Mouse (Mus musculus) brain, adult 2 months (tissue): Measurements from ENCODE around the gene Aimp2.

Source experiments
- DNase-seq: peaks from one replicate; pipeline ENCODE4 v3.0.0; 2011; ENCODE audit warnings: low read depth, low spot score

The Aimp2 gene

DNA sequence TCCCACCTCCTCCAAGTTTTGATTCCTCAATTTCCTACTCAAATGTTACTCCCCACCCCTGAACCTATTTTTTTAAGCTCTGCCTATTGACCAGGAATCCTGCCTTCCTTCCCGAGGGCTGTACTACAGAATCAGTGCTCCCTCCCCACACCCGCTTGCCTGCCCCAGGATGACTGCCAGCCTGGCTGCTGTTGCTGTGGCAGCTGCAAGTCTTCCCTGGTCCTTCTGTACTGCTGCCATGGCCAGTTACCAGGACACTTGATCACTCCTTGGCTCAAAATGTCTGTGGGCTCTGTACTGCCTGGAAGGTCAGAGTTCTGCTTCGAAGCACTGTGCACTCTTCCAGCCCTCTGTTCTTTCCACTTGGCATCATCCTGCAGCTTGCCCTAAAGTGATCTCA lies 7.5 kb downstream of the Aimp2 start:
- DNase-seq: peak; percentile 16

GRCm38 (mm10) chr5:143897635-143898330 lies 11.9 kb downstream of the Aimp2 start, which contains the start of gene Ankrd61:
Gene Ankrd61 (minus strand): TSS chr5:143897685.
- no peak for DNase-seq

- no peak for DNase-seq
These were observed 16.3 kb downstream of the Aimp2 start for GRCm38 (mm10) chr5:143893396-143893795.

GRCm38 (mm10) chr5:143892255-143892886 lies 17.3 kb downstream of the Aimp2 start:
- peak; percentile 51 for DNase-seq

DNA sequence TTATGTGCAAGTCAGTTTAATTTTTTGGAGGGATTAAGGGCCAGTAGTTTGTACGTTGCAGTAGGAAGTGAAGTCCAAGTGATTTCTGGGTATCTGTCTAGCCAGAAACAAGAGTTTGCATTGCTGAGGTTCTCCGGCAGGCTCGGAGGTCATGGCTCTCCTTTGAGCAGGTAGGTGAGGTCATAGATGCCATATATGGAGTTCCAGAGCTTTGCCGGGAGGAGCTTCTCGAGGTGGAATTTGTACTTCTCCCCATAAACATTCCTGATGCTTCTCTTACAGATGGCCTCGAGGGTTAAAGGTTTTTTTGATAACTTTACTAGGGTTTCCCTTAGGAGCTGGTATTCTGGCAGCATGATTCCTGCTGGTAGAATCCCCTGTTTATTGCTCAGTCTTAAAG lies 18.9 kb downstream of the Aimp2 start:
- no peak for DNase-seq

- no peak for DNase-seq
These were observed 24.4 kb downstream of the Aimp2 start for GRCm38 (mm10) chr5:143885274-143885673.

- DNase-seq: no peak
These were observed 35.1 kb downstream of the Aimp2 start for GRCm38 (mm10) chr5:143874571-143874970.

DNA sequence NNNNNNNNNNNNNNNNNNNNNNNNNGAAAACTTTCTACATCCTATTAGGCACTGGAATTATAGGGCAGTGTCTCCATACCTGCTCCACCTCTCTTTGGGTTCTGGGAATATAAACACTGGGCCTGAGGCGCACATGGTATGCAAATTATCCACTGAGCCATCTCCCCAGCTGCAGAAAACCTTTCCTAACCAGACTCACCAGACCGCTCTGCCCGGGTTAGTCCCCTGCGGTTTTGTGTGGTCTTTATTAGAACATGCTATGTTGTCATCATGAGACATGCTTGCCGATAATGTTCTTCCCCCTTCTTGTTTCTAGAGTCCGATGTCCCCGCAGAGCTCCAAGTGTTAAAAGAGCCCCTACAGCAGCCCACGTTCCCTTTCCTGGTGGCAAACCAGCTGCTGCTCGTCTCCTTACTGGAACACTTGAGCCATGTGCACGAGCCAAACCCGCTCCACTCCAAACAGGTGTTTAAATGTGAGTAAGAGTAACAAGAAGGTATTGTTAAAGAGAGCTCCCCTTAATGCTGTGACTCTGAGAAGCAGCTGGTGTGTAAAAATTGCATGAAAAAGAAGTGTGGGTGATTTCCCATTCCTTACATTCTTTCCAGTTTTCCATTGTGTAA lies 38.0 kb downstream of the Aimp2 start:
- DNase-seq: peak; percentile 13
